Comparison of ENCODE assay signal across 8 mouse cellular contexts in genomic region chr1:168432281-168432725, GRCm38 (mm10). TPM values are rescaled to one million over a fixed set of nuclear protein-coding genes. Genes with fewer than 3 reads are reported as not detected.
DNase-seq lines count a peak whose midpoint lies in the region; ATAC-seq and TF ChIP-seq lines count a peak whose summit lies in the region.

No protein-coding gene starts in this region.

- H3K27ac ChIP-seq in hindbrain, embryonic 10.5 days, result peak overlapping the region; percentile 98
- peak overlapping the region; percentile 80 for H3K27ac ChIP-seq in lung, embryonic 15.5 days
- H3K27ac ChIP-seq in olfactory bulb, adult 2 months (ENCODE audit: insufficient read depth, low read depth, low read length), result peak overlapping the region; percentile 91; the same call in 1 of the 2 replicates

- H3K9me3 ChIP-seq in hindbrain, embryonic 10.5 days, result no peaks in the 10 kb centered on the region
- no peaks in the 10 kb centered on the region for H3K9me3 ChIP-seq in lung, embryonic 15.5 days

- H3K4me2 ChIP-seq in lung, embryonic 15.5 days, result peak overlapping the region; percentile 50

- no peaks in the 10 kb centered on the region for H3K27me3 ChIP-seq in Patski
- H3K27me3 ChIP-seq in hindbrain, embryonic 10.5 days (ENCODE audit: insufficient read depth, poor library complexity, severe bottlenecking), result no peaks in the 10 kb centered on the region
- H3K27me3 ChIP-seq in lung, embryonic 15.5 days, result no peaks in the 10 kb centered on the region

- CTCF ChIA-PET in Patski (lab: Charles Lee), result no interaction called here

- under 1% methylated on average over 22 of the region's 22 CpGs for WGBS in hindbrain, embryonic 10.5 days
- WGBS in lung, embryonic 15.5 days, result under 1% methylated on average over 20 of the region's 22 CpGs
- WGBS in olfactory bulb, adult 2 months, result under 1% methylated on average over 22 of the region's 22 CpGs

- peak; percentile 96 for DNase-seq in Patski (ENCODE audit: low read depth, low spot score)
- peak; percentile 98 to 99 for DNase-seq in cerebellum, postnatal 10 days
- peak; percentile 98 for DNase-seq in frontal cortex, adult 2 months (ENCODE audit: extremely low spot score in 1 of 2, low spot score in 1 of 2)
- peak; percentile 96 for DNase-seq in hindbrain, embryonic 10.5 days (ENCODE audit: low spot score)
- peak; percentile 92 for DNase-seq in layer of hippocampus, adult 9-10 months (ENCODE audit: low spot score)
- DNase-seq in thymus, adult 18-20 months, result peak; percentile 79 to 85

- no peaks in the 10 kb centered on the region for H3K36me3 ChIP-seq in hindbrain, embryonic 10.5 days
- H3K36me3 ChIP-seq in lung, embryonic 15.5 days, result no peaks in the 10 kb centered on the region

- peaks cover 17% of the 10 kb centered on the region for H3K4me1 ChIP-seq in hindbrain, embryonic 10.5 days (replicated peaks)
- peaks cover 6% of the 10 kb centered on the region; the same call in 1 of the 2 replicates for H3K4me1 ChIP-seq in lung, embryonic 15.5 days
- H3K4me1 ChIP-seq in olfactory bulb, adult 2 months (ENCODE audit: control insufficient read depth, insufficient read depth, low read length), result no peaks in the 10 kb centered on the region

- POLR2A ChIA-PET in Patski (lab: Charles Lee), result no interaction called here

- in situ Hi-C loops in Patski (cut with MboI; ENCODE audit: low pct_unique_long_range_greater_than_20kb), result loop anchor here (5.0 to 25.0 kb wide), 4 partner anchors 50 to 905 kb away; no protein-coding TSS in a partner anchor

- peak overlapping the region; percentile 36; the same call in 1 of the 2 replicates for H3K9ac ChIP-seq in lung, embryonic 15.5 days

- no peak for TF ChIP-seq CTCF in Patski (IDR thresholded peaks at IDR 0.05)
- no peak for TF ChIP-seq CTCF in olfactory bulb, adult 2 months (IDR thresholded peaks at IDR 0.05; ENCODE audit: insufficient read depth, low read depth, low read length)

- H3K4me3 ChIP-seq in hindbrain, embryonic 10.5 days, result peak overlapping the region; percentile 87
- peak overlapping the region; percentile 37 for H3K4me3 ChIP-seq in lung, embryonic 15.5 days
- H3K4me3 ChIP-seq in olfactory bulb, adult 2 months (ENCODE audit: insufficient read depth, low read depth, low read length), result peak overlapping the region; percentile 95

- peak; percentile 99 for ATAC-seq in Patski
- peak; percentile 99 for ATAC-seq in lung, embryonic 15.5 days (ENCODE audit: borderline replicate concordance, extremely low read depth, low FRiP score, low TSS enrichment)

- peak; percentile 5; the same call in 1 of the 2 replicates for TF ChIP-seq POLR2A in olfactory bulb, adult 2 months (IDR thresholded peaks at IDR 0.05; ENCODE audit: insufficient read depth, low read depth, low read length)

RNA-seq across cellular contexts. Expression of gene Pbx1, which starts 0.2 kb away (rescaled TPM):
- polyA plus RNA-seq in Patski (2021), result 49.9 TPM
- polyA plus RNA-seq in frontal cortex, adult 2 months (2012; rRNA removed), result 125 and 130 TPM in 2 replicates
- 34.4 and 35.4 TPM in 2 replicates for polyA plus RNA-seq in hindbrain, embryonic 10.5 days (2016; fragmentation: Nextera tagmentation; extraction: Ambion mirVana)
- polyA plus RNA-seq in lung, embryonic 15.5 days (2015; fragmentation: Nextera tagmentation; extraction: Ambion mirVana), result 37.5 and 40.6 TPM in 2 replicates
- 133 and 332 TPM in 2 replicates for polyA plus RNA-seq in olfactory bulb, adult 2 months (2012; ENCODE audit: insufficient read depth, insufficient read length, low replicate concordance, missing spikeins)

Comparison
In these comparisons a context has a peak if more than half of its experiments do, and no peak if none do; other contexts are left out.
1. Peak in every context shown above with its lines: DNase-seq, ATAC-seq, H3K4me3 ChIP-seq and H3K27ac ChIP-seq.
2. H3K4me3 ChIP-seq: peak in every context shown above with its lines; median percentile 95 in olfactory bulb, adult 2 months; 87 in hindbrain, embryonic 10.5 days; 37 in lung, embryonic 15.5 days.